Mouse (Mus musculus) CH12.LX (cell line): ENCODE measurements around the gene Ccdc50. TPM values are rescaled to one million over a fixed set of nuclear protein-coding genes. Genes with fewer than 3 reads are reported as not detected.

ENCODE experiments used
- DNase-seq: peaks from one replicate; pipeline ENCODE4 v3.0.0-alpha.2; 2013; ENCODE audit errors: extremely low read depth
- H3K27ac ChIP-seq: 2 replicates; pipeline ENCODE4 v1.5.1; 2012; ENCODE audit warnings: low read depth, mild to moderate bottlenecking, control low read depth, moderate library complexity; ENCODE audit not compliant: insufficient read depth
- H3K27me3 ChIP-seq: replicated peaks from 2 replicates; pipeline ENCODE3; 2012; ENCODE audit warnings: inconsistent platforms
- H3K36me3 ChIP-seq, 2 experiments: replicated peaks in 1 of 2; 2 replicates each; pipeline versions ENCODE3 to v1.6.1; 2012; ENCODE audit warnings: inconsistent platforms in 1 of 2, low read length in 1 of 2, mild to moderate bottlenecking in 1 of 2, mixed read lengths in 1 of 2, moderate library complexity in 1 of 2; ENCODE audit not compliant: control insufficient read depth in 1 of 2, insufficient read depth in 1 of 2
- H3K4me1 ChIP-seq, 2 experiments: 2 replicates each; pipeline ENCODE4 v1.6.1; 2012; ENCODE audit warnings: inconsistent platforms in 1 of 2, moderate library complexity in 1 of 2; ENCODE audit not compliant: insufficient read depth in 2 of 2, control insufficient read depth in 1 of 2
- H3K4me2 ChIP-seq: 2 replicates; pipeline ENCODE4 v1.6.1; 2012; ENCODE audit warnings: low read depth, mild to moderate bottlenecking, control low read depth; ENCODE audit not compliant: poor library complexity, insufficient read depth, severe bottlenecking
- H3K4me3 ChIP-seq, 3 experiments: fragments of 150-350 bp in 1 of 3; sonication (generic) in 1 of 3; replicated peaks in 1 of 3; 2 replicates each; pipeline versions ENCODE3 to v1.5.1; 2011 to 2012; ENCODE audit warnings: low read depth in 2 of 3, low read length in 2 of 3, mild to moderate bottlenecking in 2 of 3, moderate library complexity in 2 of 3, control low read depth in 1 of 3, improper control_type of control experiment in 1 of 3, inconsistent platforms in 1 of 3, mixed read lengths in 1 of 3; ENCODE audit not compliant: poor library complexity in 1 of 3
- H3K79me2 ChIP-seq: replicated peaks from 2 replicates; pipeline ENCODE4 v1.6.1; 2012; ENCODE audit warnings: mild to moderate bottlenecking, moderate library complexity; ENCODE audit not compliant: control insufficient read depth, poor library complexity, insufficient read depth, severe bottlenecking; ENCODE audit errors: extremely low read depth
- H3K9ac ChIP-seq: 2 replicates; pipeline ENCODE4 v1.6.1; 2012; ENCODE audit warnings: low read depth, mild to moderate bottlenecking, control low read depth, moderate library complexity; ENCODE audit not compliant: insufficient read depth
- H3K9me3 ChIP-seq: replicated peaks from 2 replicates; pipeline ENCODE3; 2012; ENCODE audit warnings: low read length, inconsistent platforms, mixed read lengths
- CHD1 ChIP-seq: IDR thresholded peaks from 2 replicates; pipeline ENCODE4 v1.6.1; 2012; ENCODE audit warnings: low read depth, low read length, improper control_type of control experiment, inconsistent platforms
- CHD2 ChIP-seq: IDR thresholded peaks from 2 replicates; pipeline ENCODE4 v1.6.1; 2011; ENCODE audit warnings: low read length, improper control_type of control experiment
- CTCF ChIP-seq, 2 experiments: IDR thresholded peaks in 1 of 2; conservative IDR thresholded peaks in 1 of 2; 2 replicates each; pipeline ENCODE4 v1.5.1; 2011 to 2012; ENCODE audit warnings: low read depth in 2 of 2, low read length in 2 of 2, improper control_type of control experiment in 1 of 2, inconsistent platforms in 1 of 2, mild to moderate bottlenecking in 1 of 2, moderate library complexity in 1 of 2
- ELF1 ChIP-seq: IDR thresholded peaks from 2 replicates; pipeline ENCODE4 v1.6.1; 2014; ENCODE audit warnings: low read depth, mild to moderate bottlenecking, inconsistent platforms, low read length, improper control_type of control experiment
- EP300 ChIP-seq: IDR thresholded peaks from 2 replicates; pipeline ENCODE4 v1.6.1; 2011; ENCODE audit warnings: low read length, improper control_type of control experiment
- ETS1 ChIP-seq: conservative IDR thresholded peaks from 2 replicates; pipeline ENCODE4 v1.6.1; 2012; ENCODE audit warnings: low read depth, mild to moderate bottlenecking, inconsistent platforms, low read length, improper control_type of control experiment, moderate library complexity
- GABPA ChIP-seq: IDR thresholded peaks from 2 replicates; pipeline ENCODE4 v1.6.1; 2012; ENCODE audit warnings: low read depth, low read length, improper control_type of control experiment, inconsistent platforms; ENCODE audit not compliant: insufficient replicate concordance
- IRF4 ChIP-seq: IDR thresholded peaks from 2 replicates; pipeline ENCODE4 v1.6.1; 2014; ENCODE audit warnings: low read depth, mild to moderate bottlenecking, inconsistent platforms, low read length, improper control_type of control experiment
- JUND ChIP-seq: conservative IDR thresholded peaks from 2 replicates; pipeline ENCODE4 v1.6.1; 2011; ENCODE audit warnings: low read depth, low read length, improper control_type of control experiment
- MAFK ChIP-seq: IDR thresholded peaks from 2 replicates; pipeline ENCODE4 v1.6.1; 2011; ENCODE audit warnings: low read length, improper control_type of control experiment; ENCODE audit not compliant: insufficient replicate concordance
- MAX ChIP-seq: IDR thresholded peaks from 2 replicates; pipeline ENCODE4 v1.6.1; 2011; ENCODE audit warnings: low read length, improper control_type of control experiment
- MAZ ChIP-seq: IDR thresholded peaks from 2 replicates; pipeline ENCODE4 v1.6.1; 2012; ENCODE audit warnings: low read depth, mild to moderate bottlenecking, inconsistent platforms, low read length, improper control_type of control experiment, moderate library complexity
- MEF2A ChIP-seq: IDR thresholded peaks from 2 replicates; pipeline ENCODE4 v1.6.1; 2014; ENCODE audit warnings: low read depth, mild to moderate bottlenecking, inconsistent platforms, low read length, improper control_type of control experiment, borderline replicate concordance
- MXI1 ChIP-seq: IDR thresholded peaks from 2 replicates; pipeline ENCODE4 v1.6.1; 2011; ENCODE audit warnings: mild to moderate bottlenecking, low read depth, low read length, improper control_type of control experiment
- MYC ChIP-seq: IDR thresholded peaks from 2 replicates; pipeline ENCODE4 v1.6.1; 2011; ENCODE audit warnings: low read depth, mild to moderate bottlenecking, improper control_type of control experiment, low read length
- NELFE ChIP-seq: IDR thresholded peaks from 2 replicates; pipeline ENCODE4 v1.6.1; 2011; ENCODE audit warnings: low read depth, low read length, improper control_type of control experiment
- NRF1 ChIP-seq: IDR thresholded peaks from 2 replicates; pipeline ENCODE4 v1.6.1; 2014; ENCODE audit warnings: low read depth, mild to moderate bottlenecking, inconsistent platforms, low read length, improper control_type of control experiment, moderate library complexity
- POLR2A ChIP-seq: IDR thresholded peaks from 2 replicates; pipeline ENCODE4 v1.6.1; 2011; ENCODE audit warnings: low read depth, mild to moderate bottlenecking, improper control_type of control experiment, low read length
- RAD21 ChIP-seq: IDR thresholded peaks from 2 replicates; pipeline ENCODE4 v1.6.1; 2011; ENCODE audit warnings: low read depth, mild to moderate bottlenecking, low read length, improper control_type of control experiment, moderate library complexity
- RCOR1 ChIP-seq: conservative IDR thresholded peaks from 2 replicates; pipeline ENCODE4 v1.6.1; 2012; ENCODE audit warnings: low read depth, mild to moderate bottlenecking, inconsistent platforms, low read length, improper control_type of control experiment
- SIN3A ChIP-seq: IDR thresholded peaks from 2 replicates; pipeline ENCODE4 v1.6.1; 2012; ENCODE audit warnings: low read length, improper control_type of control experiment, inconsistent platforms
- TCF12 ChIP-seq: IDR thresholded peaks from 2 replicates; pipeline ENCODE4 v1.6.1; 2014; ENCODE audit warnings: low read depth, mild to moderate bottlenecking, inconsistent platforms, low read length, improper control_type of control experiment
- UBTF ChIP-seq: IDR thresholded peaks from 2 replicates; pipeline ENCODE4 v1.6.1; 2012; ENCODE audit warnings: low read depth, mild to moderate bottlenecking, inconsistent platforms, low read length, improper control_type of control experiment, moderate library complexity
- USF1 ChIP-seq: IDR thresholded peaks from 2 replicates; pipeline ENCODE4 v1.6.1; 2014; ENCODE audit warnings: low read depth, mild to moderate bottlenecking, inconsistent platforms, low read length, improper control_type of control experiment
- USF2 ChIP-seq: conservative IDR thresholded peaks from 2 replicates; pipeline ENCODE4 v1.6.1; 2011; ENCODE audit warnings: low read depth, low read length, improper control_type of control experiment
- ZC3H11A ChIP-seq: IDR thresholded peaks from 2 replicates; pipeline ENCODE4 v1.6.1; 2012; ENCODE audit warnings: low read depth, mild to moderate bottlenecking, inconsistent platforms, low read length, improper control_type of control experiment
- ZKSCAN1 ChIP-seq: IDR thresholded peaks from 2 replicates; pipeline ENCODE4 v1.6.1; 2012; ENCODE audit warnings: low read depth, inconsistent platforms, low read length, improper control_type of control experiment, borderline replicate concordance
- ZMIZ1 ChIP-seq: IDR thresholded peaks from 2 replicates; pipeline ENCODE4 v1.6.1; 2012; ENCODE audit warnings: low read depth, mild to moderate bottlenecking, inconsistent platforms, low read length, improper control_type of control experiment
- ZNF384 ChIP-seq: IDR thresholded peaks from 2 replicates; pipeline ENCODE4 v1.6.1; 2012; ENCODE audit warnings: low read depth, low read length, improper control_type of control experiment, inconsistent platforms
- dilution Hi-C: fragments of 300-500 bp; cut with MboI; formaldehyde crosslinking; loops from 2 replicates; pipeline ENCODE4 v1.14.3; 2020; ENCODE audit warnings: low sequenced_read_pairs; ENCODE audit not compliant: extremely low pct_unique_long_range_greater_than_20kb, extremely low pct_ligation_motif_present
- in situ Hi-C: fragments of 300-500 bp; cut with MboI; formaldehyde crosslinking; loops from 3 replicates; pipeline ENCODE4 v1.14.3; 2019; ENCODE audit warnings: low sequenced_read_pairs, low pct_ligation_motif_present, low pct_unique_long_range_greater_than_20kb, mixed read lengths
- polyA plus RNA-seq: library from polyadenylated mRNA; unstranded; fragments of >175 nt; gene quantifications from 2 replicates; pipeline ENCODE4 v1.2.1, GENCODE M21; 2012; ENCODE audit warnings: low read depth; ENCODE audit not compliant: insufficient read length
- total RNA-seq, 2 experiments: library from RNA; depleted of rRNA; stranded (reverse); fragments of 300-350 nt in 1 of 2; fragments of >200 nt in 1 of 2; gene quantifications; 2 replicates each; pipeline ENCODE4 v1.2.3; 2012 to 2014

Gene Ccdc50
- total and polyA plus RNA-seq, 3 experiments, result 203 to 261 (median 243) TPM

- TF ChIP-seq MAFK (no peak), MYC (no peak), ZKSCAN1 (no peak), ZC3H11A (no peak), MAX (no peak), MXI1 (no peak), CTCF (conservative IDR thresholded peaks at IDR 0.05 in 1 of 2, IDR thresholded peaks at IDR 0.05 in 1 of 2; ENCODE audit: low read depth in 2 of 2, low read length in 2 of 2) (no peak), GABPA (no peak), CHD2 (no peak), MAZ (no peak), TCF12 (no peak), CHD1 (no peak), IRF4 (no peak), USF1 (no peak), JUND (no peak), RCOR1 (no peak), UBTF (no peak)
- DNase-seq, result no peak
- Histone ChIP-seq H3K4me1 (no peaks in the 10 kb centered on the region), H3K9ac (no peak overlapping the region), H3K9me3 (no peaks in the 10 kb centered on the region), H3K36me3 (no peaks in the 10 kb centered on the region), H3K27ac (no peak overlapping the region), H3K4me3 (no peak overlapping the region), H3K27me3 (no peaks in the 10 kb centered on the region), H3K4me2 (no peak overlapping the region), H3K79me2 (no peaks in the 10 kb centered on the region)
- dilution Hi-C loops, result no loop called here
- in situ Hi-C loops, result loop anchor here (25.0 kb wide), 3 partner anchors 484 to 1016 kb away; partner anchors contain the start of gene Gmnc
Observed at GRCm38 (mm10) chr16:27471389-27471788, 82.7 kb downstream of the Ccdc50 start.

- DNase-seq, result no peak
- Histone ChIP-seq H3K9me3 (no peaks in the 10 kb centered on the region), H3K27me3 (no peaks in the 10 kb centered on the region), H3K36me3 (no peaks in the 10 kb centered on the region), H3K4me3 (no peak overlapping the region), H3K4me1 (peaks cover 0 to 5% of the 10 kb centered on the region in 2 experiments; a peak in 1 of 4 replicates), H3K9ac (no peak overlapping the region), H3K79me2 (no peaks in the 10 kb centered on the region), H3K27ac (no peak overlapping the region), H3K4me2 (no peak overlapping the region)
- TF ChIP-seq SIN3A, result no peak
- no peak for TF ChIP-seq USF2
- TF ChIP-seq CHD2, result no peak
- no peak for TF ChIP-seq ZMIZ1
- no peak for TF ChIP-seq IRF4
- TF ChIP-seq MAZ, result no peak
- no peak for TF ChIP-seq NELFE
- TF ChIP-seq POLR2A, result no peak
- TF ChIP-seq RAD21, result no peak
- no peak for TF ChIP-seq ETS1
- no peak for TF ChIP-seq EP300
- TF ChIP-seq ZNF384, result no peak
- TF ChIP-seq ELF1, result no peak
- no peak for TF ChIP-seq NRF1
- no peak for TF ChIP-seq MEF2A
- dilution Hi-C loops (no loop called here), in situ Hi-C loops (no loop called here)
Observed at GRCm38 (mm10) chr16:27483834-27484233, 95.2 kb downstream of the Ccdc50 start.
